Comparison of ENCODE assay signal across 30 mouse cellular contexts in the genomic region with DNA sequence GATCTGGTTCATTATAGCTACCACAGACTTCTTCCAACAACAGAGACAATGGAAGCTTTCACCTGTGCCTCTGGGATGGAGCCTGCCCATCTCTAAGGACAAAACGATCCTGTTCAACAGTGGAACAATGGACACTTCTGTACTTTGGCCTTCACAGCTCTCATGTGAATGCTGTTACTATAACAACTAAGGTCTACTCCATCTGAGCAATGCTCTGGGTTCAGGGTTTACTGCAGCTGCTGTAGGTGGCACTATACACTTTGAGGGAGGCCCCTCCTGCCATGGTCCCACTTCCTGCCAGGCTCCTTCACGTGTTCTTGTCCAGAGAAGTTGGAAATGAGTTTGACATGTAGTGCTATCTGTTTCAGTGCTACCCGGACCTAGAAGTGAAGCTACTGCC. TPM values are rescaled to one million over a fixed set of nuclear protein-coding genes. Genes with fewer than 3 reads are reported as not detected.
DNase-seq lines count a peak whose midpoint lies in the region; ATAC-seq and TF ChIP-seq lines count a peak whose summit lies in the region.
"Had no signal": no experiment of that assay in that cellular context is flagged by ENCODE, and none has a peak within 500 bp of the region (broad histone marks: within the 10 kb centered on the region; RNA-seq: fewer than 3 reads in every experiment).

No protein-coding gene starts in this region.

- H3K4me1 ChIP-seq in forebrain, embryonic 16.5 days (replicated peaks; ENCODE audit: control insufficient read depth, insufficient read depth, low read length): peaks cover 25% of the 10 kb centered on the region
- H3K4me1 ChIP-seq in forebrain, embryonic 11.5 days (replicated peaks; ENCODE audit: control insufficient read depth, insufficient read depth, low read length): no peaks in the 10 kb centered on the region
- H3K4me1 ChIP-seq in CH12.LX (ENCODE audit: control insufficient read depth in 1 of 2, insufficient read depth in 2 of 2): peaks cover 10 to 37% of the 10 kb centered on the region in 2 experiments
- H3K4me1 ChIP-seq: liver, embryonic 13.5 days had no signal

- 44% methylated on average over 3 of the region's 3 CpGs for WGBS in forebrain, embryonic 16.5 days
- WGBS in forebrain, embryonic 11.5 days: 57% methylated on average over 3 of the region's 3 CpGs

- TF ChIP-seq CTCF in CH12.LX (conservative IDR thresholded peaks at IDR 0.05 in 1 of 2, IDR thresholded peaks at IDR 0.05 in 1 of 2; ENCODE audit: low read depth in 2 of 2, low read length in 2 of 2): peak in 1 of 2 experiments; percentile 35; a peak in 2 of 4 replicates

- H3K27ac ChIP-seq in forebrain, embryonic 16.5 days (ENCODE audit: low read length): peak overlapping the region; percentile 26; the same call in 1 of the 2 replicates
- no peak overlapping the region for H3K27ac ChIP-seq in forebrain, embryonic 11.5 days (ENCODE audit: low read depth, low read length)
- H3K27ac ChIP-seq in CH12.LX (ENCODE audit: insufficient read depth, low read depth): no peak overlapping the region
- H3K27ac ChIP-seq: embryonic facial prominence, embryonic 13.5 days; forebrain, embryonic 12.5 days; heart, embryonic 10.5 days; heart, embryonic 15.5 days; hindbrain, embryonic 14.5 days; liver, embryonic 13.5 days; macrophage; neural tube, embryonic 15.5 days had no signal

- H3K27me3 ChIP-seq in forebrain, embryonic 16.5 days (replicated peaks; ENCODE audit: control insufficient read depth, insufficient read depth, low read length): no peaks in the 10 kb centered on the region
- H3K27me3 ChIP-seq in forebrain, embryonic 11.5 days (ENCODE audit: control insufficient read depth, insufficient read depth, low read length): no peaks in the 10 kb centered on the region
- H3K27me3 ChIP-seq in CH12.LX (replicated peaks): no peaks in the 10 kb centered on the region
- H3K27me3 ChIP-seq: embryonic facial prominence, embryonic 13.5 days; forebrain, embryonic 12.5 days; heart, embryonic 15.5 days; liver, embryonic 13.5 days; neural tube, embryonic 15.5 days had no signal

- no peak for DNase-seq in forebrain, embryonic 11.5 days (ENCODE audit: low spot score)
- peak; percentile 14 to 37 for DNase-seq in kidney, postnatal 36 days
- DNase-seq in kidney, adult 18-20 months: no peak
- DNase-seq in CH12.LX (ENCODE audit: extremely low read depth): no peak
- DNase-seq in thymus, postnatal 14 days: peak; percentile 41
- no peak for DNase-seq in adrenal gland, postnatal 36 days
- DNase-seq in retina, postnatal 1 day: no peak
- DNase-seq: adrenal gland, postnatal 25 days; cerebellum, adult 18-20 months; cerebellum, postnatal 10 days; gastrocnemius, postnatal 14 days; heart, postnatal 36 days; kidney, postnatal 25 days; layer of hippocampus, postnatal 36 days; left cerebral cortex, postnatal 4 days; liver, embryonic 13.5 days; lung, adult 2 months; lung, postnatal 10 days; midbrain, embryonic 14.5 days; right cerebral cortex, postnatal 25 days; spleen, adult 18-20 months had no signal

- H3K4me3 ChIP-seq in forebrain, embryonic 16.5 days (replicated peaks; ENCODE audit: low read length): no peak overlapping the region
- no peak overlapping the region for H3K4me3 ChIP-seq in forebrain, embryonic 11.5 days (ENCODE audit: low read depth, low read length)
- no peak overlapping the region for H3K4me3 ChIP-seq in CH12.LX (replicated peaks in 1 of 3; ENCODE audit: low read depth in 2 of 3, low read length in 2 of 3, poor library complexity in 1 of 3)
- H3K4me3 ChIP-seq: embryonic facial prominence, embryonic 13.5 days; forebrain, embryonic 12.5 days; heart, embryonic 10.5 days; heart, embryonic 15.5 days; liver, embryonic 13.5 days; neural tube, embryonic 15.5 days had no signal

- no peak overlapping the region for H3K4me2 ChIP-seq in forebrain, embryonic 16.5 days (ENCODE audit: low read length)
- no peak overlapping the region for H3K4me2 ChIP-seq in forebrain, embryonic 11.5 days (ENCODE audit: low read depth, low read length, severe bottlenecking)
- no peak overlapping the region for H3K4me2 ChIP-seq in CH12.LX (ENCODE audit: insufficient read depth, low read depth, poor library complexity, severe bottlenecking)
- H3K4me2 ChIP-seq: embryonic facial prominence, embryonic 13.5 days; forebrain, embryonic 12.5 days; heart, embryonic 15.5 days; hindbrain, embryonic 14.5 days; liver, embryonic 13.5 days; neural tube, embryonic 15.5 days had no signal

- ATAC-seq in forebrain, embryonic 16.5 days: no peak
- ATAC-seq in forebrain, embryonic 11.5 days (replicated peaks; ENCODE audit: low FRiP score): no peak

- no peak for TF ChIP-seq POLR2A in CH12.LX (IDR thresholded peaks at IDR 0.05; ENCODE audit: low read depth, low read length)

- no peaks in the 10 kb centered on the region for H3K79me2 ChIP-seq in CH12.LX (replicated peaks; ENCODE audit: control insufficient read depth, extremely low read depth, insufficient read depth, poor library complexity, severe bottlenecking)

- peak; percentile 33 for TF ChIP-seq RAD21 in CH12.LX (IDR thresholded peaks at IDR 0.05; ENCODE audit: low read depth, low read length)

- dilution Hi-C loops in CH12.LX (cut with MboI; ENCODE audit: extremely low pct_ligation_motif_present, extremely low pct_unique_long_range_greater_than_20kb, low sequenced_read_pairs): no loop called here

- in situ Hi-C loops in CH12.LX (cut with MboI; ENCODE audit: low pct_ligation_motif_present, low pct_unique_long_range_greater_than_20kb, low sequenced_read_pairs): no loop called here

- H3K9ac ChIP-seq in forebrain, embryonic 16.5 days (replicated peaks; ENCODE audit: low read depth, low read length): no peak overlapping the region
- no peak overlapping the region for H3K9ac ChIP-seq in forebrain, embryonic 11.5 days (ENCODE audit: low read length)
- no peak overlapping the region for H3K9ac ChIP-seq in CH12.LX (ENCODE audit: insufficient read depth, low read depth)
- H3K9ac ChIP-seq: embryonic facial prominence, embryonic 13.5 days; forebrain, embryonic 12.5 days; heart, embryonic 15.5 days; hindbrain, embryonic 14.5 days; liver, embryonic 13.5 days; neural tube, embryonic 15.5 days had no signal

- H3K36me3 ChIP-seq in forebrain, embryonic 16.5 days (ENCODE audit: control insufficient read depth, insufficient read depth): no peaks in the 10 kb centered on the region
- H3K36me3 ChIP-seq in forebrain, embryonic 11.5 days (ENCODE audit: control insufficient read depth, insufficient read depth, low read length): no peaks in the 10 kb centered on the region
- peaks cover 29 to 69% of the 10 kb centered on the region in 2 experiments for H3K36me3 ChIP-seq in CH12.LX (replicated peaks in 1 of 2; ENCODE audit: control insufficient read depth in 1 of 2, insufficient read depth in 1 of 2, low read length in 1 of 2)
- H3K36me3 ChIP-seq: forebrain, embryonic 12.5 days; heart, embryonic 15.5 days had no signal

- H3K9me3 ChIP-seq in forebrain, embryonic 16.5 days (ENCODE audit: control insufficient read depth, low read length): no peaks in the 10 kb centered on the region
- no peaks in the 10 kb centered on the region for H3K9me3 ChIP-seq in forebrain, embryonic 11.5 days (ENCODE audit: control insufficient read depth, low read length)
- no peaks in the 10 kb centered on the region for H3K9me3 ChIP-seq in CH12.LX (replicated peaks; ENCODE audit: low read length)
- H3K9me3 ChIP-seq: embryonic facial prominence, embryonic 13.5 days; forebrain, embryonic 12.5 days; G1E; heart, embryonic 10.5 days; heart, embryonic 15.5 days; liver, embryonic 13.5 days; neural tube, embryonic 15.5 days had no signal

- TF ChIP-seq EP300 in CH12.LX (IDR thresholded peaks at IDR 0.05; ENCODE audit: low read length): no peak

TF ChIP-seq in CH12.LX, 34 proteins besides CTCF, POLR2A, EP300 and RAD21:
- peak; percentile 29; the same call in 1 of the 2 replicates for TF ChIP-seq SMC3 (IDR thresholded peaks at IDR 0.05; ENCODE audit: low read depth, low read length)
- no peak for TF ChIP-seq ZNF384 (IDR thresholded peaks at IDR 0.05; ENCODE audit: low read depth, low read length)

RNA-seq across cellular contexts. Expression of a gene that starts 36.9 kb away (rescaled TPM):
- polyA plus RNA-seq in forebrain, embryonic 16.5 days (2015; fragmentation: Nextera tagmentation; extraction: Ambion mirVana): 11.7 and 12.0 TPM in 2 replicates
- polyA plus RNA-seq in forebrain, embryonic 11.5 days (2014; fragmentation: Nextera tagmentation; extraction: Ambion mirVana): 15.0 and 17.4 TPM in 2 replicates
- total RNA-seq in CH12.LX (2012; rRNA removed): 14.9 and 17.1 TPM in 2 replicates
- total RNA-seq in CH12.LX (2014; rRNA removed): 11.0 and 13.1 TPM in 2 replicates
- polyA plus RNA-seq in CH12.LX (2012; ENCODE audit: insufficient read length, low read depth): 19.1 and 23.1 TPM in 2 replicates
- 10 to 100 TPM; 34.2 to 40.5 TPM for total RNA-seq in adrenal gland, postnatal 36 days (2021)

Comparison
In these comparisons a context has a peak if more than half of its experiments do, and no peak if none do; other contexts are left out.
1. DNase-seq: peak in kidney, postnatal 36 days (2 of 2) and thymus, postnatal 14 days (single experiment); none in forebrain, embryonic 11.5 days (single experiment), kidney, adult 18-20 months (single experiment), CH12.LX (single experiment), adrenal gland, postnatal 36 days (0 of 2) and retina, postnatal 1 day (single experiment).